Mouse (Mus musculus) midbrain, embryonic 14.5 days (tissue): ENCODE data around the gene Cep85l. TPM values are rescaled to one million over a fixed set of nuclear protein-coding genes. Genes with fewer than 3 reads are reported as not detected.
A peak's percentile ranks its signal among the peaks of the same experiment; 100 is the strongest.

Source experiments
- ATAC-seq: fragments of 200-750 bp; cut with Nextera tagmentation; 2 replicates; pipeline ENCODE4 v1.8.0; 2017; ENCODE audit warnings: moderate number of reproducible peaks, moderate library complexity; ENCODE audit not compliant: low FRiP score, low TSS enrichment
- DNase-seq: peaks from one replicate; pipeline ENCODE4 v3.0.0-alpha.2; 2015
- H3K27ac ChIP-seq: fragments of 300-500 bp; sonication (generic); replicated peaks from 2 replicates; pipeline ENCODE4 v1.5.1; 2014; ENCODE audit warnings: mild to moderate bottlenecking, low read depth, low read length, moderate library complexity
- H3K27me3 ChIP-seq: fragments of 300-500 bp; sonication (generic); 2 replicates; pipeline ENCODE4 v1.6.1; 2014; ENCODE audit warnings: low read length, control low read depth, mixed read lengths; ENCODE audit not compliant: control insufficient read depth, insufficient read depth
- H3K36me3 ChIP-seq: fragments of 300-500 bp; sonication (generic); 2 replicates; pipeline ENCODE4 v1.6.1; 2014; ENCODE audit warnings: low read length, control low read depth; ENCODE audit not compliant: control insufficient read depth, insufficient read depth
- H3K4me1 ChIP-seq: fragments of 300-500 bp; sonication (generic); 2 replicates; pipeline ENCODE4 v1.6.1; 2014; ENCODE audit warnings: mild to moderate bottlenecking, antibody characterized with exemption, low read length, control low read depth; ENCODE audit not compliant: control insufficient read depth, insufficient read depth
- H3K4me2 ChIP-seq: fragments of 300-500 bp; sonication (generic); 2 replicates; pipeline ENCODE4 v1.6.1; 2014; ENCODE audit warnings: mild to moderate bottlenecking, low read length, moderate library complexity
- H3K4me3 ChIP-seq: fragments of 300-500 bp; sonication (generic); replicated peaks from 2 replicates; pipeline ENCODE4 v1.5.1; 2014; ENCODE audit warnings: low read depth, low read length
- H3K9ac ChIP-seq: fragments of 300-500 bp; sonication (generic); replicated peaks from 2 replicates; pipeline ENCODE4 v1.6.1; 2014; ENCODE audit warnings: mild to moderate bottlenecking, low read length, moderate library complexity
- H3K9me3 ChIP-seq: fragments of 300-500 bp; sonication (generic); 2 replicates; pipeline ENCODE4 v1.6.1; 2016; ENCODE audit warnings: low read length, control low read depth, mixed read lengths; ENCODE audit not compliant: control insufficient read depth
- WGBS: fragments of 180-500 bp; shearing (Covaris S2); extraction: QIAGEN DNeasy Blood & Tissue Kit; methylation state at CpG from one replicate; pipeline ENCODE4 v1.1.7; 2014; 5-methylcytosine and 5-hydroxymethylcytosine counted together
- polyA plus RNA-seq: library from polyadenylated mRNA; unstranded; fragments of >200 nt; fragmentation: Nextera tagmentation; extraction: Ambion mirVana; gene quantifications from 2 replicates; pipeline ENCODE4 v1.2.1, GENCODE M21; 2014

The Cep85l gene
- polyA plus RNA-seq, 1 experiment from 2014 or later, result 8.3 TPM

DNA sequence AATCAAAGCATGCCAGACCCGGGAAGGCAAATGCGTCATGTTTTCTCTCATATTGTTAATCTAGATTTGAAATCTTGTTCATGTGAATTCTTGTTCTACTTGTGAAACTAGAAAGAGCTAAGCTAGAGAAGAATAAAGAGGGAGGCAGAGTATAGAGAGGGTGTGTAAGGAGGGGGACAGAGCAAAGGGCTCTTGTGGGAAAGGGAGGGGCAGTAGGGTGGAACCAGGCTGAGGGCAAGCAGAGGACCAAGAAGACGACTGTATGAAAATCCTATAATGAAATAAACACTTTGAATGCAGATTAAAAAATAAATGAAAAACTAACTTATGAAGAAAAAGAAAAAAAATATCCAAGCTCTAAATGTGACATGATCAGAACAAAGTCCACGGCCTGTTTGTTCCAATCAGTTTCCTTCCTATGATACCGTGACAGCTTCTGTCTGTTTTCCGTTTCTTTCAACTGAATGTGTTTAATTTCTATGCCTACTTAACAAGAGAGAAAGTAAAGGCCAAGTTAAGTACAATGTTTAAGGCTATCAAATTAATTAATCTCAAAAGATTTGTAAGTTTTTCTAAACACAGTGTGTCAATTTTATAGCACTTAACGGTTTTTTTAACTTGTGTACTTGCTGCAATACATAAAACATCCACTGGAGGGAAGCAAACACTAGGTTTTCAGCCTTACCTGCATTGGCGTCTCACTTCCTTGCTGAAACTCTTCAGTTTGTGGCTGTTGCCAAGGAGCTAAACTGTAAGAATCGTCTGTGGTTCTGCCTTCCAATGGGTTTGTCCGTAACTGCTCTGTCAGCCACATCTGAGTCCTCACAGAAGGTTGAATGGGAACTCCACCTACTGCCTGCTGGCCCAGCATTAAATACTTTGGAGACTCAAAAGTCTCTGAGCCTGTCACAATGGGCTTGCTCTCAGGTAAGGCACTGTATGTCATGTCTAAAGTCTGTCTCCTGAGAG lies 31.7 kb downstream of the Cep85l start:
- DNase-seq (peak; percentile 91), ATAC-seq (peak; percentile 64)
- no peaks in the 10 kb centered on the region for H3K4me1 ChIP-seq
- no peak overlapping the region for H3K9ac ChIP-seq
- 58% methylated on average over 10 of the region's 10 CpGs for WGBS
- no peak overlapping the region for H3K4me3 ChIP-seq
- H3K27ac ChIP-seq, result no peak overlapping the region
- H3K27me3 ChIP-seq, result no peaks in the 10 kb centered on the region
- no peak overlapping the region for H3K4me2 ChIP-seq
- H3K9me3 ChIP-seq, result no peaks in the 10 kb centered on the region
- H3K36me3 ChIP-seq, result peaks cover 6% of the 10 kb centered on the region

DNA sequence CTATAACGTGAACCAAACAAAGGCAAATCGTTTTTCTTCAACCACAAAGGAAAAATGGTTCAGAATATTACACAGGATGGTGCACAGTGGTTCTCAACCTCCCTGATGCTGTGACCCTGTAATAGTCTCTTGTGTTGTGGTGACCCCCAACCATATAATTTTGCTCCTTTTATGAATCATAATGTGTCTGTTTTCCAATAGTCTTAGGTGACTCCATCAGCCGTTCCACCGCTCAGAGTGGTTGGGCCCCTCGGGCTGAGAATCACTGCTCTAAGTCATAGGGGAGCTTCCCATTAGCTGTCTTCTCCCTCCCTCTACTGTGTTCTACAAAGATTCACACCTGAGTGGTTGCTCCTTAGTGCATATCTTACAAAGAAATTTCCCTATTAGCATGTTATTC lies 32.8 kb downstream of the Cep85l start:
- ATAC-seq (no peak), DNase-seq (no peak)
- H3K9ac ChIP-seq, result no peak overlapping the region
- no peak overlapping the region for H3K4me3 ChIP-seq
- H3K27ac ChIP-seq, result no peak overlapping the region
- no peak overlapping the region for H3K4me2 ChIP-seq
- 87% methylated on average over 5 of the region's 5 CpGs for WGBS
- no peaks in the 10 kb centered on the region for H3K9me3 ChIP-seq
- H3K4me1 ChIP-seq, result no peaks in the 10 kb centered on the region
- H3K27me3 ChIP-seq, result no peaks in the 10 kb centered on the region
- peaks cover 6% of the 10 kb centered on the region for H3K36me3 ChIP-seq

DNA sequence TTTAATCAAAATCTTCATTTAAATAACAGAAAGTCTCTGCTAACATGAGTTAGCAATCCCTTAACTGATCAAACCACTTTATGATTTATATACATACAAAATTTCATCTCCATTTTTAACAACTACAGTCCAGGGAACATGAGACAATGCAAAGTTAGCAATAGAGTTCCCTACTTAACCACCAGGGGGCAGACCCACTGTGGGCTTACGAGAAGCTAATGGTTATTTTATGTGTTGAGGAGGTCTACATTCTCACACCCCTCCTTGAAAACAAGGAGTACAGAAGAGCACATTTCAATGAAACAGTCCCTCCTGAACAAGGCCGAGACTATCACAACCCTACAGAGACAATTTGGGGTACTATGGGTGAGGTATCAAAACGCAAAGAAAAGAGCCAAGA lies 33.2 kb downstream of the Cep85l start:
- no peak overlapping the region for H3K27ac ChIP-seq
- H3K4me3 ChIP-seq, result no peak overlapping the region
- no peaks in the 10 kb centered on the region for H3K27me3 ChIP-seq
- H3K36me3 ChIP-seq, result peaks cover 6% of the 10 kb centered on the region
- 51% methylated on average over 3 of the region's 3 CpGs for WGBS
- DNase-seq, result peak; percentile 81
- no peak for ATAC-seq
- no peaks in the 10 kb centered on the region for H3K4me1 ChIP-seq
- H3K9me3 ChIP-seq, result no peaks in the 10 kb centered on the region
- no peak overlapping the region for H3K9ac ChIP-seq
- H3K4me2 ChIP-seq, result no peak overlapping the region

DNA sequence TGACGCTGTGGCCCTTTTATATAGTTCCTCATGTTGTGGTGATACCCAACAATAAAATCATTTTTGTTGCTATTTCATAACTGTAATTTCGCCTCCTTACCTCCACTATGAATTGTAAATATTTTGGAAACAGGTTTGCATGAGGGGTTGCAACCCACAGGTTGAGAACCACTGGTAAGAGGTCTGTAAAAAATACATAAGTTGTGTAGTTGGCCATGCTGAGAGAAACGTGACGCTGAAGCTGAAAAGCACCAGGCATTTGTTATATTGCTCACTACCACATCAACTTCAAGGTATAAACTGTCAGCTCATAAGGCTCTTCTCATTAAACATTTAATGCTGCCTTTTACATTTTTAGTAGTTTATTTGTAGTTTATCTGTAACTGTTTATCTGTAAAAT lies 34.2 kb downstream of the Cep85l start:
- DNase-seq, result no peak
- H3K9me3 ChIP-seq, result no peaks in the 10 kb centered on the region
- H3K27me3 ChIP-seq, result no peaks in the 10 kb centered on the region
- no peak for ATAC-seq
- no peaks in the 10 kb centered on the region for H3K4me1 ChIP-seq
- no peak overlapping the region for H3K27ac ChIP-seq
- no peak overlapping the region for H3K4me3 ChIP-seq
- H3K4me2 ChIP-seq, result no peak overlapping the region
- H3K9ac ChIP-seq, result no peak overlapping the region
- 92% methylated on average over 4 of the region's 4 CpGs for WGBS
- H3K36me3 ChIP-seq, result peaks cover 6% of the 10 kb centered on the region

DNA sequence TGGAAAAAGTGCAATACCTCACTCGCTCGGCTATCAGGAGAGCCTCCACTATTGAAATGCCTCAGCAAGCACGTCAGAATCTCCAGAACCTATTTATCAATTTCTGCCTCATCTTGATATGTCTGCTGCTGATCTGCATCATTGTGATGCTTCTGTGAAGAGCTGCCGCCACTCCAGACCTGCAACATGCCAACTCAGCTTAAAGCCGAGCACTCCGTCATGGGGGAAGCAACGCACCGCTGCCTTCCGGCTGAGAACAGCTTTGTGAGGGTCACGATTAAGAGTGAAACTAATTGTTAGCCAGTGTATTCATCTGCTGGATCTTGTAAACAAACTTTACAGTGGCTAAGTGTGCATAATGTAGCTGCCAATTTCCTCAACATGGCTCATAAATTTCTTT lies 35.9 kb downstream of the Cep85l start:
- H3K36me3 ChIP-seq, result peaks cover 5% of the 10 kb centered on the region
- no peak overlapping the region for H3K27ac ChIP-seq
- DNase-seq, result peak; percentile 9
- H3K27me3 ChIP-seq, result no peaks in the 10 kb centered on the region
- no peak for ATAC-seq
- 71% methylated on average over 10 of the region's 10 CpGs for WGBS
- no peak overlapping the region for H3K9ac ChIP-seq
- H3K4me2 ChIP-seq, result no peak overlapping the region
- no peaks in the 10 kb centered on the region for H3K4me1 ChIP-seq
- no peaks in the 10 kb centered on the region for H3K9me3 ChIP-seq
- no peak overlapping the region for H3K4me3 ChIP-seq

DNA sequence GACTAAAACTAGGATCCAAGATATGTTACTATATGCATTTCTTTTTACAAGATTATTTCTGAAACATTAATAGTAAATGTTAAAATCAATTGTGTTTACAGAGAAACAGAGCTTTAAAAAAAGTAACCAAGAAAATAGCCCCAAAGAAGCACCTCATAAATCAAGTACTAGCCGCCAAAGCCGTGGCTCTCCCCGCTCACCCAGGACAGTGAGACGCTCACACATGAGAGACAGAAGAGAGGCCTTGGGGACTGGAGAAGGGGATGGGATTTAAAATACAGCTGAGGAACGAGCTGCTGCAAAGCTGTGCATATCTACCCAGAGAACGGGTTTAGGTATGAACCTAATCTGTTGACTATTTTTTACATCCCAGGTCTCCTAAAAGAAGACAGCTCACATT lies 36.4 kb downstream of the Cep85l start:
- no peak for ATAC-seq

DNA sequence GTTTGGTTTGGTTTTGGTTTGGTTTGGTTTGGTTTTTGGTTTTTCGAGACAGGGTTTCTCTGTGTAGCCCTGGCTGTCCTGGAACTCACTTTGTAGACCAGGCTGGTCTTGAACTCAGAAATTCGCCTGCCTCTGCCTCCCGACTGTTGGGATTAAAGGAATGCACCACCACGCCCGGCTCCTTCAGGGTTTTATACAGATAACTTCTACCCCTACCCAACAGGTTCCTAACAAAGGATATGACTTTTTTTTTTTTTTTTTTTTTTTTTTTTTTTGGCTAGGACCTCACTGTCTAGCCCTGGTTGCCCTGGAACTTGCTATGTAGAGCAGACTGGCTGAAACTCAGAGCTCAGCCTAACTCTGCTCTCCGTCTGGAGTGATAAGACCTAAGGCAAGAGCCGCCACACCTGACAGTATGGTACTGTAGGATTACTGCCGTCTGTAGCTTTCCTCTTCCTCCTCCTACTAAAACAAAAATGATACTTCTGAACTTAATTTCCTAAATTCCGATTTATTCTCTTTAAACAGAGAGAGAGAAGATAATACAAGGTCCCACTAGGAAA lies 37.5 kb downstream of the Cep85l start:
- no peak overlapping the region for H3K4me2 ChIP-seq
- no peak for ATAC-seq
- WGBS, result 94% methylated on average over 9 of the region's 9 CpGs
- no peak overlapping the region for H3K9ac ChIP-seq
- H3K4me1 ChIP-seq, result no peaks in the 10 kb centered on the region
- H3K9me3 ChIP-seq, result no peaks in the 10 kb centered on the region
- H3K36me3 ChIP-seq, result no peaks in the 10 kb centered on the region
- H3K27ac ChIP-seq, result no peak overlapping the region
- H3K4me3 ChIP-seq, result no peak overlapping the region
- DNase-seq, result no peak
- H3K27me3 ChIP-seq, result no peaks in the 10 kb centered on the region

More for the DNA sequence above, 36.4 kb downstream of the Cep85l start:
- H3K9ac ChIP-seq, result no peak overlapping the region
- no peak overlapping the region for H3K27ac ChIP-seq
- H3K4me3 ChIP-seq, result no peak overlapping the region
- H3K4me2 ChIP-seq, result no peak overlapping the region
- no peaks in the 10 kb centered on the region for H3K27me3 ChIP-seq
- no peaks in the 10 kb centered on the region for H3K9me3 ChIP-seq
- WGBS, result 87% methylated on average over 6 of the region's 6 CpGs
- no peaks in the 10 kb centered on the region for H3K4me1 ChIP-seq
- DNase-seq, result no peak
- H3K36me3 ChIP-seq, result no peaks in the 10 kb centered on the region

DNA sequence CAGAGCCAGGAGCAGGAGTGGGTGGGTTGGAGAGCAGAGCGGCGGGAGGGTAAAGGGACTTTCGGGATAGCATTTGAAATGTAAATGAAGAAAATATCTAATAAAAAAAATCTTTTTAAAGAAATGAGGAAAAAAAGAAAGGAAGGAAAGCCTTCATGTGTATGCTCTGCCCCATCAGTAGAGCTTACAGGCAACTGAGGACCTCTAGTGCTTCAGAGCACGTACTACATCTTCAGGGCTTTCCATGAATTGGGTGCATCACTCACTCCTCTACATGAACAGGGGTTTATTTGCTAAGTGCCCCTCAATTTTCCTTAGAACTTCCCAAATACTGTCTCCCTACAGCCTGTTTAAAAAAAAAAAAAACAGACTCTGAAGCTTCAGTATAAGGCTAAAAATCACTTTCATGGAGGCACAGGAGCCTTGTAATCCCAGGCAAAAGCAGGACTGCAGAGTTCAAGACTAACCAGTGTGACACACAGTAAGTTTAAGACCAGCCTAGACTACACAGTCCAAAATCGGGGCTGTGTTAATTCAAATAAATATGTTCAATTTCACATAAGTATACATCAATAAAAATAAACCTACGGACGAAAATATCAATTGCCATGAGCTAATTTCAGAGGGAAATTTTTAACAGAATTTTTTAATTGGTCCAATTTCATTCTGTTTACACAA lies 38.3 kb downstream of the Cep85l start:
- 80% methylated on average over 7 of the region's 7 CpGs for WGBS
- H3K4me3 ChIP-seq, result no peak overlapping the region
- H3K27me3 ChIP-seq, result no peaks in the 10 kb centered on the region
- no peaks in the 10 kb centered on the region for H3K4me1 ChIP-seq
- H3K4me2 ChIP-seq, result no peak overlapping the region
- ATAC-seq (peak; percentile 58; the same call in 1 of the 2 replicates), DNase-seq (peak; percentile 66)
- H3K9me3 ChIP-seq, result no peaks in the 10 kb centered on the region
- H3K9ac ChIP-seq, result no peak overlapping the region
- H3K36me3 ChIP-seq, result no peaks in the 10 kb centered on the region
- no peak overlapping the region for H3K27ac ChIP-seq
